Mouse (Mus musculus) thymus, postnatal 0 days (tissue): Measurements from ENCODE around the gene Atp8b3. TPM values are rescaled to one million over a fixed set of nuclear protein-coding genes. Genes with fewer than 3 reads are reported as not detected.

Experiments used
- DNase-seq: peaks from one replicate; pipeline ENCODE4 v3.0.0-alpha.2; 2015; ENCODE audit warnings: low spot score
- polyA plus RNA-seq: library from polyadenylated mRNA; unstranded; fragments of >200 nt; fragmentation: Nextera tagmentation; extraction: Ambion mirVana; gene quantifications from 2 replicates; pipeline ENCODE4 v1.2.1, GENCODE M21; 2015

Atp8b3 gene
- not detected in 2 replicates for polyA plus RNA-seq

DNA sequence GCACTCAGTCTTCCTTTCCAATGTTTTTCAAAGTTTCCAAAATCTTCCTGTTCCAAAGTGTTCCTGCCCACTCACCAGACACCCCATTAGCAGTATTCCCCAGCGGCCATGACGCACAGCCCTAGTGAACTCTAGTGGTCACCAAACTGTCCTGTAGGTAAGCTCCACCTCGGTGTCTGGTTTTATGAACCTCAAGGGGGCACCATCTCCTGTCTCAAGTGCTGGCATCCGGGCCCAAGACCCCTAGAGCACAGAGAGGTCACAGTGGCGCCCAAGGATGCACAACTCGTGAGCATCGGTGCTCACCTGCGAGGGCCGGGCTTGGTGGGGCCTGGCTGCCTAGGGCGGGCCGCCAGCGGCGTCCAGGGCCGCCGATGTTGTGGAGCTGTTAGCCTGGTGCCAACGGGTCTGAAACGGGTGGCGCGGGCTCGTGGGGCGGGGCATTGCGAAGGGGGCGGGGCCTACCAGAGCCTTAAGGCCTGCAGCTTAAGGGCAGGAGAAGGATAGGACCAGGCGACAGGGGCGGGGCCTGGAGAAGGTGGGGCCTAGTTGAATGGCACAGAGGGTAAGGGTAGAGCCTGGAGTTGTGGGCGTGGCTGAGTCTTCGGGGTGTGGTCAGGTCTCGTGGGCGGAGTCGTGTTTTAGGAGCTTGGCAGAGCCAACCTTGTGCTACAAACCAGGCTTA lies at the start of gene Atp8b3:
Gene Atp8b3, minus strand, starts transcription at position 415 of the 685 bp plus-strand sequence.
- peak; percentile 92 for DNase-seq

- no peak for DNase-seq
These were observed 48.4 kb upstream of the Atp8b3 start for GRCm38 (mm10) chr10:80587305-80587657.

DNA sequence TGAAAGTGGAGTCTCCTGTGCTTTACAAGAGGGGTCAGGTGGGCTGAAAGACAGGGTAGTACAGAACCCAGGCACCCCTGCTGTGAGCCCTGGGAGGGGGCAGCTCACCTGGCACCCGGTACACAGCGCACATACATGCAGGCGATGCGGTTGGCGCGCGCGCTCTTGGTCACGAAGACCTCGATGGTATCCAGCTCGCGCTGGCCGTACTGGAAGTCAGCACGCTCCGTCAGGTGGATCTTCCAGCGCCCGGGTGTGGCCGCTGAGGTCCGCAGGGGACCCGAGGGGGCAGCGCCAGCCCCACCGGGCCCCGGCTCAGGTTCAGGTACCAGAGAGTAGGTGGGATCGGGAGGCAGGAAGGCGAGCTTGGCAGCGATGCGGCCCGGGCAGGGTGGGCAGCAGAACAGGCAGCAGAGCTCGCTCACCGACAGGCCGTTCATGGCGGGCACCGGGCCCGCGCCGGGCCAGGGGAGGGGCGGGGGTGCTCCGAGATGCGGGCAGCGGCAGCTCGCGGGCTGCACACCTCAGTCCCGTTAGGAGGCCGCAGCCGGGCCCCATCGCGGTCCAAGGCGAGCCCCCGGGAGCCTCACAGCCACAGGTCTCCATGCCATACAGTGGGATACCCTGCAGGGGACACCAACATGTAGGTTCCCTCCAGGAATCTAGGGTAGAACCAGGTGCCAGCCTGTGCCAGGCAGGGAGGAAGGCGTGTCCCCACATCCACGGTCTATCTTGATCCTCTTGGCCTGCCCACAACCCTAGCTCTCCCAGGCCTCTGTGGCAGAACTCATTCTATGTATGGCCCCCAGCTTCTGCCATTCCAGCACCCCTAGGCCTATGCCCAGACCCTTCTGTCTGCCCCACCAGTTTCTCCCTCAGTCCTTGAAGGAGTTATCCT lies 47.7 kb upstream of the Atp8b3 start:
- DNase-seq: no peak

DNA sequence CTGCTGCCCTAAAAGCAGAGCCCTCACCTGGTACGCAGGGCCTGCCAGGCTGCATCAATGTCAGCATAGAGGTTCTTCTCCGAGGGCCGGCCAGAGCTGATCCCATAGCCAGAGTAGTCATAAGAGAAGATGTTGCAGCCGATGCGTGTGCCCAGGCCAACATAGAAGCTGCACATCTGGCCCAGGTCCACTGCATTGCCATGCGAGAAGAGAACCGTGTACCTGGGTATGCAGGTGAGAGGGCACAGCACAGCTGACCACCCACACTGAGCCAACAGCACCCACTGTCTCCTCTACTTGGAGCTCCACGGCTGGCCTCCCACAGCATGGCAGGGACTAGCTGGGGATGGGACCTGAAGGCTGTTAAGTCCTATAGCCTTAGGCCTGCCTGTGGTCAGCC lies 46.7 kb upstream of the Atp8b3 start:
- DNase-seq: no peak

DNA sequence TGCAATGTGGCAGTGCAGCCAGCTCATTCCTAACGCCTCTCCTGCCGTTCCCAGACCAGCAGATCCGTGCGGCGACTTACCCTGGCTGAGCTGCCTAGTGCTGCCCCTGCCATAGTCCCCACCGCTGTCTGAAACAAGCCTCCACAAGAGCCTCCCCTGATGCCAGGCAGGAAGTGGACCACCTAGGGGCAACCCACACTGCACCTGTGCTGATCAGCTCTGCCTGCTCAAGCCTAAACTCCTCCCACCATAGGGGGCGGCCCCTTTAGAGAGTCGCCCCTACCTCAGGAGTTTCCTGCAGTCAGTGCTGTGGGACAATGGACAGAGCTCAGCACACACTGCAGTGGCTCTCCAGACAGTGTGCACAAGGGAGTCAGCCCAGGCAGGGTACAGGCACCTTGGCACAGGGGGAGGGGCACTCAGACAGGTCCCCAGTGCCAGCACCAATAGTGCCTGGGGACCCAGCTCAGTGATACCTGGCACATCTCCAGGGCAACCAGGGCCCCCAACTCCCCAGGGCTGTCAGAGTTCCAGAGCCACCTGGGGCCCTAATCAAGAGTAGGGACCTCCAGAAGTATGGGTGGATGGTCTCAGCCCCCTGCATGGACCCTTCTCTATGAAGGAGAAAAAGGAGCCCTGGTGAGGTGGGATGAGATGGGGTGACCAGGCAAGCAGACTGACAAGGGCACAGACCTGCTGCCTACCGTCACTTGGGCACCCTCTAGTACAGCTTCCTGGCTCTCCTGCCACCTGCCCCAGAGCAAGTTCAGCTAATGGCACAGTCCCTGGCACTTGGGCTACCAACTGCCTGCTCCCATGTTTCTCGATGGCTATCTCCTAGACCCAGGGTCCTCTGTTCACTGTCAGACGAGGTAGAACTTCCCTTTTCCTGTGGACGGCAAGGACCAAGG lies 46.0 kb upstream of the Atp8b3 start:
- peak; percentile 73 for DNase-seq

- no peak for DNase-seq
These were observed 45.1 kb upstream of the Atp8b3 start for GRCm38 (mm10) chr10:80584045-80584488.

GRCm38 (mm10) chr10:80583047-80583446 lies 44.1 kb upstream of the Atp8b3 start:
- DNase-seq: no peak

GRCm38 (mm10) chr10:80578911-80579310 lies 40.0 kb upstream of the Atp8b3 start:
- DNase-seq: peak; percentile 85

DNA sequence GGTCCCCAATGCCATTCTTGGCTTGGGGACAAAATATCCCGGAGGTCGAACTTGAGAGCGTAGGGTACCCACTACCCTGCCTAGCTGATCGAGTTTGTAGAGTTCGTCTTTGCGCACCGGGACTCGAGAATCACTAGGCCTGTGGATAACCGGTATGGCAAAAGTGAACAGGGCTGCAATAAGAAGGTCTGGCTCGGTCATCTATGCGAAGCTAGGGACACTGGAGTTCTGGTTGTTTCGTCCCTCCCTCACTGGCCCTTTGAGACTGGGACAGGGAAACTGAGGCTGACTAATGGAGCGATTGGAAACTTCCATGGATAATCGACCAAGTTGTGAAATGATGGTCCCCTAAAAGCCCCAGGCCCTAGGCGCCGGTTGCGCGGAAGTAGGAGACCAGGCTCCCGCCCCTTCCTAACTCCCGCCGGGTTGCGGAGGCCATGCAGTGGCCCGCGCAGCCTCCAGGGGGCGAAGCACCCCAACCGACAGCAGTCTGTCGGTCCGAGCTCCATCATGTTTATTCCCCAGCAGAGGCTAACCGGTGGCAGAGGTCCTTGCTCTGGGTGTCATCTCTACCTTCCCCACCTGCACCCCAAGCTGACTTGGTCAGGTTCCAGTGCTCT lies 39.3 kb upstream of the Atp8b3 start:
- peak; percentile 88 for DNase-seq

- peak; percentile 97 for DNase-seq
These were observed 38.5 kb upstream of the Atp8b3 start, which contains the start of gene Klf16 for GRCm38 (mm10) chr10:80577195-80578130. Gene Klf16 (minus strand): TSS chr10:80577321.

- DNase-seq: peak; percentile 61
These were observed 37.6 kb upstream of the Atp8b3 start for GRCm38 (mm10) chr10:80576351-80577194.

GRCm38 (mm10) chr10:80575925-80576324 lies 37.0 kb upstream of the Atp8b3 start:
- DNase-seq: no peak

- DNase-seq: no peak
These were observed 36.0 kb upstream of the Atp8b3 start for GRCm38 (mm10) chr10:80574896-80575295.

GRCm38 (mm10) chr10:80573944-80574343 lies 35.0 kb upstream of the Atp8b3 start:
- no peak for DNase-seq

DNA sequence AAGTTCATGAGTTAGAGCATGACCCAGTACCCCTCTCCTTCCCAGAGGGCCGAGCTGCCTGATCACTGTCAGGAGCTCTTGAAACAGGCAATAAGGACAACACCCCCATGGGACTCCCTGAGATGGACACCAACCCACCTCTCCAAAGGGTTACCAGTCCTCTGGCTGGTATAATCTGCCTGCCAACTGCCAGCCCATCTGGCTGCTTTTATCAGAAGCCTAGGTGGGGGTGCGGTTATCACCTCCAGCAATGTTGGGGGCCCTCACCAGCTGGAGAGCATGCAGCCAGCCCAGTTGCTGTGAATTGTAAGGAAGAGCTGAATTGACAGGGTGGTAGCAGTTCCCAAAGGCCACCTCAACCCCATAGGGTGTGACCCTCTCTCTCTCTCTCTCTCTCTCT lies 33.6 kb upstream of the Atp8b3 start:
- no peak for DNase-seq

GRCm38 (mm10) chr10:80570871-80571836 lies 32.2 kb upstream of the Atp8b3 start:
- DNase-seq: no peak

- DNase-seq: peak; percentile 33
These were observed 31.5 kb upstream of the Atp8b3 start for GRCm38 (mm10) chr10:80570419-80570818.

DNA sequence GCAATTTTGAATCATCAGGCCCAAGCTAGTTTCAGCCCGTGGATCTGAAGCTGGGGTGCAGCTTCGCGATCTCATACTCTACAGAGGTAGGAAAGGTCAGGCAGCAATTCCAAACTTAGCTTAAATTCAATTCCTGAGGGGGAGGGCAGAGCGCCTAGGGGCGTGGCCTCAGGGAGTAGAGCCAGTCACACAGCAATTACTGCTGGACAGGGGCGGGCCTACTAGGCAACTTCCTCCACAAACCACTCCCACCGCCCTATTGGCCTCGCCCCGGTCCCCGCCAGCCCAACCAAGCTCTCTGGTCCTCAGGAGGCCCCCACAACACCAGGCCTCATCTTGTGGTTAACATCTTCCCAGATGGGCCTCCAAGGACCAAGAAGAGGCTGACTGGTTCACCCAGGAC lies 30.7 kb upstream of the Atp8b3 start:
- peak; percentile 49 for DNase-seq
